Mouse (Mus musculus): ENCODE measurements at regions not wholly inside any gene's neighbourhood (a gene's known extent, or its start where the extent isn't known, plus 50 kb on each side); places are given as distances from the start of the nearest gene placed in this dataset.

- Histone ChIP-seq H3K4me3 (ENCODE audit: low read depth, low read length) (no peak overlapping the region), H3K27me3 (ENCODE audit: control insufficient read depth, insufficient read depth, low read depth, low read length) (no peaks in the 10 kb centered on the region), H3K36me3 (ENCODE audit: control insufficient read depth, insufficient read depth) (no peaks in the 10 kb centered on the region), H3K27ac (ENCODE audit: low read length) (no peak overlapping the region), H3K4me2 (ENCODE audit: low read depth, low read length) (no peak overlapping the region), H3K4me1 (ENCODE audit: control insufficient read depth, low read depth, low read length) (no peaks in the 10 kb centered on the region), H3K9ac (ENCODE audit: low read depth, low read length) (no peak overlapping the region), H3K9me3 (replicated peaks; ENCODE audit: control insufficient read depth, low read length) (no peaks in the 10 kb centered on the region)
- ATAC-seq (ENCODE audit: low read depth): no peak
- WGBS (ENCODE audit: insufficient replicate concordance): 64% methylated on average over 1 of the region's 1 CpGs
Observed at GRCm38 (mm10) chr8:103859130-103859529, 242.3 kb upstream of the Cdh5 start.

- WGBS (ENCODE audit: insufficient replicate concordance): 32% methylated on average over 7 of the region's 7 CpGs
- no peaks in the 10 kb centered on the region for H3K4me1 ChIP-seq (ENCODE audit: control insufficient read depth, low read depth, low read length)
- no peaks in the 10 kb centered on the region for H3K27me3 ChIP-seq (ENCODE audit: control insufficient read depth, insufficient read depth, low read depth, low read length)
- H3K4me2 ChIP-seq (ENCODE audit: low read depth, low read length): no peak overlapping the region
- H3K9ac ChIP-seq (ENCODE audit: low read depth, low read length): no peak overlapping the region
- no peak overlapping the region for H3K4me3 ChIP-seq (ENCODE audit: low read depth, low read length)
- no peak; the same call in 1 of the 2 replicates for ATAC-seq (ENCODE audit: low read depth)
- H3K27ac ChIP-seq (ENCODE audit: low read length): no peak overlapping the region
- H3K9me3 ChIP-seq (replicated peaks; ENCODE audit: control insufficient read depth, low read length): no peaks in the 10 kb centered on the region
- H3K36me3 ChIP-seq (ENCODE audit: control insufficient read depth, insufficient read depth): no peaks in the 10 kb centered on the region
Observed at GRCm38 (mm10) chr8:103873598-103874502, 227.6 kb upstream of the Cdh5 start.

- 51% methylated on average over 8 of the region's 8 CpGs for WGBS (ENCODE audit: insufficient replicate concordance)
- H3K9me3 ChIP-seq (replicated peaks; ENCODE audit: control insufficient read depth, low read length): no peaks in the 10 kb centered on the region
- no peak overlapping the region for H3K4me2 ChIP-seq (ENCODE audit: low read depth, low read length)
- H3K9ac ChIP-seq (ENCODE audit: low read depth, low read length): no peak overlapping the region
- H3K4me3 ChIP-seq (ENCODE audit: low read depth, low read length): no peak overlapping the region
- H3K27ac ChIP-seq (ENCODE audit: low read length): no peak overlapping the region
- no peaks in the 10 kb centered on the region for H3K27me3 ChIP-seq (ENCODE audit: control insufficient read depth, insufficient read depth, low read depth, low read length)
- no peaks in the 10 kb centered on the region for H3K4me1 ChIP-seq (ENCODE audit: control insufficient read depth, low read depth, low read length)
- H3K36me3 ChIP-seq (ENCODE audit: control insufficient read depth, insufficient read depth): no peaks in the 10 kb centered on the region
- no peak for ATAC-seq (ENCODE audit: low read depth)
Observed at GRCm38 (mm10) chr8:103874506-103874905, 226.9 kb upstream of the Cdh5 start.

GRCm38 (mm10) chr8:103879505-103879904, 221.9 kb upstream of the Cdh5 start:
- Histone ChIP-seq H3K9me3 (replicated peaks; ENCODE audit: control insufficient read depth, low read length) (no peaks in the 10 kb centered on the region), H3K36me3 (ENCODE audit: control insufficient read depth, insufficient read depth) (no peaks in the 10 kb centered on the region), H3K27me3 (ENCODE audit: control insufficient read depth, insufficient read depth, low read depth, low read length) (no peaks in the 10 kb centered on the region), H3K27ac (ENCODE audit: low read length) (no peak overlapping the region), H3K4me2 (ENCODE audit: low read depth, low read length) (no peak overlapping the region), H3K4me1 (ENCODE audit: control insufficient read depth, low read depth, low read length) (no peaks in the 10 kb centered on the region), H3K4me3 (ENCODE audit: low read depth, low read length) (no peak overlapping the region), H3K9ac (ENCODE audit: low read depth, low read length) (no peak overlapping the region)
- WGBS (ENCODE audit: insufficient replicate concordance): 51% methylated on average over 2 of the region's 2 CpGs
- ATAC-seq (ENCODE audit: low read depth): no peak

- no peaks in the 10 kb centered on the region for H3K27me3 ChIP-seq (ENCODE audit: control insufficient read depth, insufficient read depth, low read depth, low read length)
- H3K4me2 ChIP-seq (ENCODE audit: low read depth, low read length): no peak overlapping the region
- no peak overlapping the region for H3K27ac ChIP-seq (ENCODE audit: low read length)
- no peaks in the 10 kb centered on the region for H3K4me1 ChIP-seq (ENCODE audit: control insufficient read depth, low read depth, low read length)
- H3K36me3 ChIP-seq (ENCODE audit: control insufficient read depth, insufficient read depth): no peaks in the 10 kb centered on the region
- no peaks in the 10 kb centered on the region for H3K9me3 ChIP-seq (replicated peaks; ENCODE audit: control insufficient read depth, low read length)
- ATAC-seq (ENCODE audit: low read depth): no peak
- 66% methylated on average over 14 of the region's 14 CpGs for WGBS (ENCODE audit: insufficient replicate concordance)
- no peak overlapping the region for H3K4me3 ChIP-seq (ENCODE audit: low read depth, low read length)
- H3K9ac ChIP-seq (ENCODE audit: low read depth, low read length): no peak overlapping the region
Observed at GRCm38 (mm10) chr8:103880431-103881145, 220.8 kb upstream of the Cdh5 start.

GRCm38 (mm10) chr8:103881146-103881486, 220.3 kb upstream of the Cdh5 start:
- Histone ChIP-seq H3K4me2 (ENCODE audit: low read depth, low read length) (no peak overlapping the region), H3K4me3 (ENCODE audit: low read depth, low read length) (no peak overlapping the region), H3K27me3 (ENCODE audit: control insufficient read depth, insufficient read depth, low read depth, low read length) (no peaks in the 10 kb centered on the region), H3K27ac (ENCODE audit: low read length) (no peak overlapping the region), H3K9ac (ENCODE audit: low read depth, low read length) (no peak overlapping the region), H3K4me1 (ENCODE audit: control insufficient read depth, low read depth, low read length) (no peaks in the 10 kb centered on the region), H3K36me3 (ENCODE audit: control insufficient read depth, insufficient read depth) (no peaks in the 10 kb centered on the region), H3K9me3 (replicated peaks; ENCODE audit: control insufficient read depth, low read length) (no peaks in the 10 kb centered on the region)
- 52% methylated on average over 3 of the region's 3 CpGs for WGBS (ENCODE audit: insufficient replicate concordance)
- ATAC-seq (ENCODE audit: low read depth): no peak

- Histone ChIP-seq H3K9me3 (replicated peaks; ENCODE audit: control insufficient read depth, low read length) (no peaks in the 10 kb centered on the region), H3K4me2 (ENCODE audit: low read depth, low read length) (no peak overlapping the region), H3K4me3 (ENCODE audit: low read depth, low read length) (no peak overlapping the region), H3K27me3 (ENCODE audit: control insufficient read depth, insufficient read depth, low read depth, low read length) (no peaks in the 10 kb centered on the region), H3K27ac (ENCODE audit: low read length) (no peak overlapping the region), H3K36me3 (ENCODE audit: control insufficient read depth, insufficient read depth) (no peaks in the 10 kb centered on the region), H3K4me1 (ENCODE audit: control insufficient read depth, low read depth, low read length) (no peaks in the 10 kb centered on the region), H3K9ac (ENCODE audit: low read depth, low read length) (no peak overlapping the region)
- ATAC-seq (ENCODE audit: low read depth): no peak
- WGBS (ENCODE audit: insufficient replicate concordance): 79% methylated on average over 12 of the region's 12 CpGs
Observed at GRCm38 (mm10) chr8:103884873-103885780, 216.3 kb upstream of the Cdh5 start.

- 60% methylated on average over 6 of the region's 6 CpGs for WGBS (ENCODE audit: insufficient replicate concordance)
- H3K4me2 ChIP-seq (ENCODE audit: low read depth, low read length): no peak overlapping the region
- H3K4me3 ChIP-seq (ENCODE audit: low read depth, low read length): no peak overlapping the region
- no peaks in the 10 kb centered on the region for H3K9me3 ChIP-seq (replicated peaks; ENCODE audit: control insufficient read depth, low read length)
- no peaks in the 10 kb centered on the region for H3K4me1 ChIP-seq (ENCODE audit: control insufficient read depth, low read depth, low read length)
- H3K36me3 ChIP-seq (ENCODE audit: control insufficient read depth, insufficient read depth): no peaks in the 10 kb centered on the region
- H3K27ac ChIP-seq (ENCODE audit: low read length): no peak overlapping the region
- no peaks in the 10 kb centered on the region for H3K27me3 ChIP-seq (ENCODE audit: control insufficient read depth, insufficient read depth, low read depth, low read length)
- H3K9ac ChIP-seq (ENCODE audit: low read depth, low read length): no peak overlapping the region
- ATAC-seq (ENCODE audit: low read depth): no peak
Observed at GRCm38 (mm10) chr8:103894589-103894988, 206.8 kb upstream of the Cdh5 start.
